Mouse (Mus musculus) layer of hippocampus, adult 18-20 months (tissue): Measurements from ENCODE around the gene Pigk. TPM values are rescaled to one million over a fixed set of nuclear protein-coding genes. Genes with fewer than 3 reads are reported as not detected.
"Not testable (repeated sequence)": the region's sequence is repeated elsewhere in the genome, so short reads cannot be mapped to it uniquely, and the experiment has no call there.

ENCODE experiments used
- DNase-seq, 2 experiments: peaks; one replicate each; pipeline ENCODE4 v3.0.0; 2022; ENCODE audit warnings: low spot score in 2 of 2
- long read RNA-seq: library from polyadenylated mRNA; stranded (forward); transcript quantifications from one replicate; pipeline ENCODE4 v2.0.0, GENCODE M21; 2021
- total RNA-seq, 2 experiments: library from RNA; stranded (reverse); gene quantifications; 2 replicates each; pipeline ENCODE4 v1.2.3; 2021

Pigk gene
- total RNA-seq: 10 to 100 TPM; 44.1 to 50.4 TPM
- long read RNA-seq, full-length matches to known transcripts: 91 of 122 reads
- long read RNA-seq, partial matches to known transcripts: 11 of 122 reads
- long read RNA-seq, other reads (novel, unspliced or antisense): 20 of 122 reads

- DNase-seq: peak; percentile 85 to 89
Measured at GRCm38 (mm10) chr3:152713991-152714902, at the start of gene Pigk. TSS of gene Pigk (plus strand) at chr3:152714100.

- DNase-seq: peak; percentile 27 to 51
Measured at GRCm38 (mm10) chr3:152666991-152667355, 46.9 kb upstream of the Pigk start.

- DNase-seq: peak; percentile 70 to 74
Measured at GRCm38 (mm10) chr3:152667356-152668211, 46.3 kb upstream of the Pigk start.

DNA sequence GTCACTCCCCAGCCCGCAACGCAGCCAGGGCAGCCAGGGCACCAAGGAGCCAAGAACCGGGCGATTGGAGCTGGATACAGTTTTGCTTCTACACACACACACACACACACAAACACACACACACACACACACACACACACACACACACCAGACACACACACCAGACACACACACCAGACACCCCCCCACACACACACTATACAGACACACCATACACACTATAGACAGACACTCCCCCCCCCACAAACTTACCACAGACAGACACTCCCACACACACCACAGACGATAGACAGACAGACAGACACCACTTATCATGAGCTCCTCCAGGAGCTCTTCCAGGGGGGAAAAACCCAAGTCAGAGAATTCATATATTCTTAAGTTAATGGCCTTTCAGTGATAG is 45.7 kb upstream of the Pigk start, which contains the start of gene Ak5:
Gene Ak5 (minus strand): TSS at position 122 of the 400 bp plus-strand sequence.
- DNase-seq: no peak

DNA sequence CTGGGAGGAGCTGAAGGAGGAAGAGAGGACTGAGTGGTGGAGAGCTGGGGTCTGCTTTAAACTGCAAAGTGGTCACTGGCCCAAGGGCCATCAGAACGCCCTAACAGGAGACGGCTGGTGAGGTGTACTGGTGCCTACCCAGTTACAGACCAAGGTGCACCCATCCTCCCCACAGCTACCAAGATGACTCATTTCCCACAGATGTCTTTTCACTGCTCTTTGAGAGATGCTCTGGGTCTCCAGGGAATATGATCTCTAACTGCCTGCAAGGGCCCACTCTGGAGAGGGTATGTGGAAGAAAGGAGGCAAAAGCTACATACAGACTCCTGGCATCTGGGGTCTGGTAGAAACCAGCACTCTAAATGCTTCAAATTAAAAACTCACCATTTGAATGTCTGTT is 45.1 kb upstream of the Pigk start:
- DNase-seq: no peak

GRCm38 (mm10) chr3:152669783-152670182 is 44.1 kb upstream of the Pigk start:
- DNase-seq: no peak

GRCm38 (mm10) chr3:152674663-152675062 is 39.2 kb upstream of the Pigk start:
- DNase-seq: no peak

GRCm38 (mm10) chr3:152688532-152688931 is 25.4 kb upstream of the Pigk start:
- DNase-seq: no peak

- no peak for DNase-seq
Measured at GRCm38 (mm10) chr3:152689105-152689504, 24.8 kb upstream of the Pigk start.

DNA sequence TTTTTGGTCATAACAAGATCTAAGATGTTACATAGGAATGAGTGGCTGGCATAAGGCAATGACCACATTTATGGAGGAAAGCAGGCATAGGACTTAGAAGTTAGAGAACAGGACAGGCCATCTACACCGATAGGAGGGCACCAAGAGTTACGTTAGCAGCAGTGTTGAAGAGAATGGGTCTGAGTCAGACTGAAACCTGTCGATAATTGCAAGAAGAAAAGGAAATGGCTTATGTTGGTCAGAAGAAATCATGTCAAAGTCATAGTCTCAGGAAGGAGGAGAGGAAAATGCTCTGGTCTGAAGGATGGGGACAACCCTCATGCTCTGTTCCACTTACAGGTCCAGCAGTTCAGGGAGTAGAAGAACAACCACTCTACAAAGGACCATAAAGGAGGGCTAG is 18.9 kb upstream of the Pigk start:
- no peak for DNase-seq

DNA sequence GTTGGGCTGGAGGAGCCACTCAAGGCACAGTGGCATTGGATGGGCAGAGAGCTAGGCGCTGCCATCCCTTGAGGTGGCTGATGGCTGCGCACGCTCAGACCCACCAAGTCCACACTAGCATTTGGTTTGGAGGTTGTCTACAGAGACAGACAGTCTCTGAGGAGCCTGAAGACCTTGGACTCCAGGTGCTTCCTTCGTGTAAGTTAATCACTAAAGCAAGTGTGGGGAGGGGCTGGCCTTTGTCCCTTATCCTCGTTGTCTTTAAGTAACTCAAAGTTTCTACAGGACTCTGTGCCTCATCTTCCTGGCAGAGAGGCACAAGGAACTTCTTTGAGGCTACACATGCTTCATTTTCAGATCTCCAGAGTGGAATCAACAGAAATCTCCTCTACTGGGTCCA is 15.9 kb upstream of the Pigk start:
- DNase-seq: no peak

DNA sequence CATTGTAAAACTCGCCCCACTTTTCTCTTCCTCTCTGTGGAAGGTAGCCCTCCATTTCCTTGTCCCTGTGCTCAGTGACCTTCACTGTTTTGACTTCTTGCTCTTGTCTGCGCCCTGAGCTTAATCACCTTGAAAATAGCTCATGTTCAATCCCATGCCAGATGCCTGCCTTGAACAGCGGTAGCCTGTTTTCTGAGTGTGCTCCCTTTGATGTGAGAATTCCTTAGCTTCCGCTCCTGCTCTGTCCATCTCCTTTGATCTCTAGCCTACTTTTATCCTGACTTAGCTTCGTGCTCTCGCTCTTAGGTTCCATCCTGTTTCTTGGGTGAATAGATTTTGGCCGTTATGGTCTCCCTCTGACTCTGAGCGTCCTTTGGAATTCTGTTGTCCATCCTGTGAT is 14.6 kb upstream of the Pigk start:
- no peak for DNase-seq

DNA sequence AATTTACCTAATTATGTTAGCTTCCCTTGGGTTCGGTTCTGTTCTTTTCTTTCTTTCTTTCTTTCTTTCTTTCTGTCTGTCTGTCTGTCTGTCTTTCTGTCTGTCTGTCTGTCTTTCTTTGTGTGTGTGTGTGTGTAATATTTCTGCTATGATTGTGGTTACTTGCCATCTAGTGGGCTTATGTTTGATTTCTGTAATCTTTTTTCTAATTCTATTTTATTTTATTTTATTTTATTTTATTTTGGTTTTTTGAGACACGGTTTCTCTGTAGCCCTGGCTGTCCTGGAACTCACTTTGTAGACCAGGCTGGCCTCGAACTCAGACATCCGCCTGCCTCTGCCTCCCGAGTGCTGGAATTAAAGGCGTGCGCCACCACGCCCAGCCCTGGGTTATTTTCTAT is 12.4 kb upstream of the Pigk start:
- DNase-seq: not testable (repeated sequence)

- DNase-seq: no peak
Measured at GRCm38 (mm10) chr3:152702274-152702843, 11.5 kb upstream of the Pigk start.

DNA sequence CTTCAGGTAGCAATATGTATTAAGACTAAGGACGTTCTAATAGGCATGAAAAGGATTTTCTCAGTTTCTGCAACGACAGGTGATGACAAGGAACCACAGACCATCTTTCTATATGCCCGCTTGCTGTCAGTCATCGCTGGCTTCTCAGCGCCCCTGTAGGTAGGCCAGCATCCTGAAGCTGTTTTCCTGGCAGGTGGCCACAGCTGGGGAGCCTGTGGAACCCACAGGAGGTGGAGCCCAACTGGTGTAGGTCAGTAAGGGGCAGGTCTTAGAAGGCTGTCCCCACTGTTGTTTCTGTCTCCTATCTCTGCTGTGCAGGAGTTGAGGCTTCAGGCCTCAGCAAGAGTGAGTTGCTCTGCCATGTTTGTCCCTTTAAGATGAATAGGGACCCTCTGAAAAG is 8.1 kb upstream of the Pigk start:
- DNase-seq: no peak

DNA sequence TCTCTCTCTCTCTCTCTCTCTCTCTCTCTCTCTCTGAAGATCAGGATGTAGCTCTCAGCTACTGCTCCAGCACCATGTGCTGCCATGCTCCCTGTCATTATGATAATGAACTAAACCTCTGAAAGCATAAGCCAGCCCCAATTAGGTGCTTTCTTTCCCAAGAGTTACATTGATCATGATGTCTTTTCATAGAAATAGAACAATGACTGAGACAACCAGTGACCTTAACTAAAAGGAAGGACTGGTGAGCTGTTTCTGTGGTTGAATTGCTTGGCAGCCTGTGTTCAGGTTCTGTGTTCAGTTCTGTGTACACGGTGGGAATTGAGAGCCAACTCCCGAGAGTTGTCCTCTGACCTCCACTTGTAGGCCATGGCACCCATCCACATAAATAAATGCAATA is 7.0 kb upstream of the Pigk start:
- no peak for DNase-seq

DNA sequence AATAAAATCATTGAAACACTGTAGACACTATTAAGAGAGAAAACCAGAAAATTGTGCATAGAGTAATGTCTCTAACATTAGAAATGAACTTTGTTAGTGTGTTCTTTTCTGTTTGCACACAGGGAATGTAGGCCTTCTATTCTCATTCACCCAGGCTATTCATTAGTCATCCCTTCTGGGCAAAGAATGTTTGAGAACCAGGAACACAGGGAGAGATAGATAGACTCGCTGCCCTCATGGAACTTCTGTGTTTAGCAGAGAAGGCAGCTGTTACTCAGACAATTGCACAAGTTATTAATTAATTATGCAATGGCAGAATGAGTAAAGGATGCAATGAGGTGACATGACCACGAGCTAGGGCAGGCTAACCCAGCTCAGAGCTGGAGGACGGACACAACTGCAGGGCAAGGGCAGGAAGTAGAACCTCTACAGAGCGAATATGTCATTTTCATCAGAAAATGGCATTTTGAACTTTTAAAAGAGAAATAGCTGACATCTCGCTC is 6.5 kb upstream of the Pigk start:
- DNase-seq: no peak

DNA sequence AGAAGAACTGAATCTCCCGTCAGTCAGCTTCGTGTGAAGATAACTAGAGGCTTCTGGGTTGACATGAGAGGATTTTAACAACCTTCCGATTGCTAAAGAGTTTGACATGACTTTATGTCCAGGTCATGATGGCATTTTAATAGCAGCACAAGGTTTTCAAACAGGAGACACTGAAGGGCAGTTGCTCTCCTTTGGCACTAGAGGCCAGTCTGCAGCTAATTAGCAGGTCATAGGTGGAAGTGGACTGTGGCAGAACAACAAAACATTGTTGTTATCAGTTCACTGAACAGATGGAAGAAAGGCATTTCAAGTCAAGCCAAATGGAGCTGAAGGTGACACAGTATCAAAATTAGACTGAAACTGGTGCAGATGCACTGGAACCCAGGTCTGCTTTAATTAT is 4.0 kb upstream of the Pigk start:
- DNase-seq: no peak

DNA sequence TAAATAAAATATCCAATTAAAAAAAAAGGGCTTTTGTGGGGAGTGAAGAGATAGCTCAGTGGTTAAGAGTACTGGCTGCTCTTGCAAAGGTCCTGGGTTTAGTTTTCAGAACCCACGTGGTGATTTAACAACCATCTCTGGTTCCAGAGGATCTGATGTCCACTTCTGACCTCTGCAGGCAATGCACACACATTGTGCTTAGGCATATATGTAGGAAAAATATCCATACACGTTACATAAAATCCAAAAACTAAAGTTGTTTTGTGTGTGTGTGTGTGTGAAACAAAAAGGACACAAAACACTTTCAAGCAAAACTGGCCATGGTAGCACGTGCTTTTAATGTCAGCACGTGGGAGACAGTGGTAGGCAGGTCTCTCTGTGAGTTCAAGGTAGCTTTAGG is 943 bp upstream of the Pigk start:
- DNase-seq: no peak

- DNase-seq: no peak
Measured at GRCm38 (mm10) chr3:152721301-152721700, 7.4 kb downstream of the Pigk start.

DNA sequence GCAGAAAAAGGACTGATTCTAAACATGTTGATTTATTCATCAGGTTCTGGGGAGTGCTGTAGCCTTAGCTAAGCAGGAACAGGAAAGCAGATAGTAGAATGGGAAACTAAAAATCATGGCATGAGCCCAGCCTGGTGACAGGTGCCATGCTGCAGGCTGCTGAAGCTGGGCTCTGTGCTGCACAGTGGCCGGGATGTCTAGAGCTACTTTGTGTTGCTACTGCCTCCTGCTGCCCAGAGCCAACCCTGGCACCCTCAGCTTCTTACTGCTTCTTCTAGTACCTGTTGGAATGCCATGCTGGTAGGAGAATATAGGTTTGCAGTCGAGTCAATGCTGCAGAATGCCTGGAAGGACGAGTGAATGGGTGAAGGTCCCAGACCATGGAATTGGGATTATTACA is 8.9 kb downstream of the Pigk start:
- DNase-seq: peak; percentile 20 to 62
